Mouse (Mus musculus) liver, adult 2 months (tissue): Measurements from ENCODE around the gene Tpi1.

Experiments used
- CTCF ChIP-seq: fragments of 200-500 bp; IDR thresholded peaks from 2 replicates; pipeline ENCODE4 v1.5.1; 2011; ENCODE audit warnings: low read depth, low read length, control low read depth
- POLR2A ChIP-seq: fragments of 200-500 bp; IDR thresholded peaks from 2 replicates; pipeline ENCODE4 v1.6.1; 2011; ENCODE audit warnings: low read length, control low read depth; ENCODE audit not compliant: insufficient read depth; ENCODE audit errors: extremely low read depth

GRCm38 (mm10) chr6:124811403-124811665 is 2.8 kb downstream of the Tpi1 start:
- TF ChIP-seq CTCF (no peak), POLR2A (no peak)
